Mouse (Mus musculus): ENCODE results near the gene Calml3. TPM values are rescaled to one million over a fixed set of nuclear protein-coding genes. Genes with fewer than 3 reads are reported as not detected.

Gene Calml3
- polyA plus RNA-seq, 1 experiment from 2014 or later = not detected

- H3K27ac ChIP-seq (ENCODE audit: low read length) = no peak overlapping the region
- H3K36me3 ChIP-seq (ENCODE audit: control insufficient read depth, insufficient read depth, low read length) = no peaks in the 10 kb centered on the region
- H3K4me3 ChIP-seq (ENCODE audit: low read length) = no peak overlapping the region
- no peaks in the 10 kb centered on the region for H3K27me3 ChIP-seq (replicated peaks; ENCODE audit: control insufficient read depth, insufficient read depth, low read length)
- no peak overlapping the region for H3K9ac ChIP-seq (ENCODE audit: low read depth, low read length)
- H3K4me2 ChIP-seq (ENCODE audit: low read depth, low read length) = no peak overlapping the region
- no peaks in the 10 kb centered on the region for H3K9me3 ChIP-seq (ENCODE audit: control insufficient read depth, low read length)
- WGBS = 83% methylated on average over 4 of the region's 4 CpGs
- H3K4me1 ChIP-seq (ENCODE audit: control insufficient read depth, insufficient read depth, low read length) = no peaks in the 10 kb centered on the region
- ATAC-seq = no peak
Measured at GRCm38 (mm10) chr13:3761131-3761530, 43.0 kb downstream of the Calml3 start.

GRCm38 (mm10) chr13:3758347-3758746 is 45.8 kb downstream of the Calml3 start:
- H3K4me2 ChIP-seq (ENCODE audit: low read depth, low read length) = no peak overlapping the region
- H3K9ac ChIP-seq (ENCODE audit: low read depth, low read length) = no peak overlapping the region
- H3K27me3 ChIP-seq (replicated peaks; ENCODE audit: control insufficient read depth, insufficient read depth, low read length) = no peaks in the 10 kb centered on the region
- no peak for ATAC-seq
- no peaks in the 10 kb centered on the region for H3K9me3 ChIP-seq (ENCODE audit: control insufficient read depth, low read length)
- no peaks in the 10 kb centered on the region for H3K4me1 ChIP-seq (ENCODE audit: control insufficient read depth, insufficient read depth, low read length)
- WGBS = 93% methylated on average over 2 of the region's 2 CpGs
- no peaks in the 10 kb centered on the region for H3K36me3 ChIP-seq (ENCODE audit: control insufficient read depth, insufficient read depth, low read length)
- H3K4me3 ChIP-seq (ENCODE audit: low read length) = no peak overlapping the region
- H3K27ac ChIP-seq (ENCODE audit: low read length) = no peak overlapping the region

- no peak overlapping the region for H3K27ac ChIP-seq (ENCODE audit: low read length)
- no peaks in the 10 kb centered on the region for H3K27me3 ChIP-seq (replicated peaks; ENCODE audit: control insufficient read depth, insufficient read depth, low read length)
- WGBS = 78% methylated on average over 2 of the region's 2 CpGs
- no peak overlapping the region for H3K4me2 ChIP-seq (ENCODE audit: low read depth, low read length)
- H3K4me1 ChIP-seq (ENCODE audit: control insufficient read depth, insufficient read depth, low read length) = peaks cover 8% of the 10 kb centered on the region
- H3K9ac ChIP-seq (ENCODE audit: low read depth, low read length) = no peak overlapping the region
- no peak overlapping the region for H3K4me3 ChIP-seq (ENCODE audit: low read length)
- H3K36me3 ChIP-seq (ENCODE audit: control insufficient read depth, insufficient read depth, low read length) = no peaks in the 10 kb centered on the region
- ATAC-seq = no peak
- no peaks in the 10 kb centered on the region for H3K9me3 ChIP-seq (ENCODE audit: control insufficient read depth, low read length)
Measured at GRCm38 (mm10) chr13:3753291-3753690, 50.8 kb downstream of the Calml3 start.

Other genes starting within 250 kb of the Calml3 start
- gene Fam208b, start 193.2 kb downstream of the Calml3 start, polyA plus RNA-seq (2015; fragmentation: Nextera tagmentation; extraction: Ambion mirVana) = 7.2 and 7.3 TPM in 2 replicates
- gene Asb13, start 170.3 kb downstream of the Calml3 start, polyA plus RNA-seq (2015; fragmentation: Nextera tagmentation; extraction: Ambion mirVana) = 6.8 and 6.9 TPM in 2 replicates
- 0.39 TPM in 1 of 2 replicates, not detected in the other for gene Calm4, start 33.4 kb upstream of the Calml3 start, polyA plus RNA-seq (2015; fragmentation: Nextera tagmentation; extraction: Ambion mirVana)
- gene Calm5, start 49.9 kb upstream of the Calml3 start, polyA plus RNA-seq (2015; fragmentation: Nextera tagmentation; extraction: Ambion mirVana) = not detected in 2 replicates
- 146 and 148 TPM in 2 replicates for gene Net1, start 113.9 kb upstream of the Calml3 start, polyA plus RNA-seq (2015; fragmentation: Nextera tagmentation; extraction: Ambion mirVana)
- 54.2 and 64.9 TPM in 2 replicates for gene Tubal3, start 114.0 kb upstream of the Calml3 start, polyA plus RNA-seq (2015; fragmentation: Nextera tagmentation; extraction: Ambion mirVana)
- 0.66 and 0.81 TPM in 2 replicates for gene Ucn3, start 141.0 kb upstream of the Calml3 start, polyA plus RNA-seq (2015; fragmentation: Nextera tagmentation; extraction: Ambion mirVana)
- 6.4 and 9.3 TPM in 2 replicates for gene Akr1c14, start 244.7 kb upstream of the Calml3 start, polyA plus RNA-seq (2015; fragmentation: Nextera tagmentation; extraction: Ambion mirVana)

Data from intestine, embryonic 16.5 days (tissue).